Comparison of ENCODE assay signal across 9 mouse cellular contexts in genomic region chr5:138920156-138920845, GRCm38 (mm10).
DNase-seq lines count a peak whose midpoint lies in the region; ATAC-seq and TF ChIP-seq lines count a peak whose summit lies in the region.
"Had no signal": no experiment of that assay in that cellular context is flagged by ENCODE, and none has a peak within 500 bp of the region (broad histone marks: within the 10 kb centered on the region; RNA-seq: fewer than 3 reads in every experiment).

No protein-coding gene starts in this region.

- DNase-seq in kidney, adult 18-20 months = peak; percentile 83
- peak; percentile 98 to 99 for DNase-seq in cerebellum, postnatal 10 days
- peak; percentile 70 to 76 for DNase-seq in heart, adult 9 months (ENCODE audit: low spot score in 2 of 2)
- DNase-seq in layer of hippocampus, adult 9-11 months = peak; percentile 65
- DNase-seq in midbrain, postnatal 0 days (ENCODE audit: low spot score) = peak; percentile 88
- DNase-seq in MN1 (ENCODE audit: low spot score) = no peak
- no peak for DNase-seq in liver, embryonic 11.5 days (ENCODE audit: low spot score)

- peak; percentile 25; the same call in 1 of the 2 replicates for TF ChIP-seq CTCF in midbrain, postnatal 0 days (IDR thresholded peaks at IDR 0.05)

- no peak overlapping the region for H3K4me2 ChIP-seq in kidney, embryonic 15.5 days
- no peak overlapping the region for H3K4me2 ChIP-seq in midbrain, postnatal 0 days (ENCODE audit: low read depth, low read length, poor library complexity, severe bottlenecking)
- H3K4me2 ChIP-seq in liver, embryonic 11.5 days = no peak overlapping the region

- ATAC-seq in kidney, embryonic 15.5 days (replicated peaks; ENCODE audit: low FRiP score) = no peak
- peak; percentile 69 for ATAC-seq in midbrain, postnatal 0 days (ENCODE audit: low FRiP score)
- ATAC-seq in liver, embryonic 11.5 days (replicated peaks; ENCODE audit: low FRiP score) = no peak

- H3K27me3 ChIP-seq in kidney, embryonic 15.5 days = no peaks in the 10 kb centered on the region
- H3K27me3 ChIP-seq in midbrain, postnatal 0 days (ENCODE audit: insufficient read depth, low read length) = no peaks in the 10 kb centered on the region
- no peaks in the 10 kb centered on the region for H3K27me3 ChIP-seq in liver, embryonic 11.5 days (replicated peaks; ENCODE audit: control insufficient read depth, insufficient read depth, low read length)

- H3K9ac ChIP-seq in kidney, embryonic 15.5 days = no peak overlapping the region
- H3K9ac ChIP-seq in midbrain, postnatal 0 days (replicated peaks; ENCODE audit: low read length, poor library complexity, severe bottlenecking) = no peak overlapping the region
- H3K9ac ChIP-seq in liver, embryonic 11.5 days (ENCODE audit: low read depth, low read length) = no peak overlapping the region

- peaks cover 11% of the 10 kb centered on the region for H3K4me1 ChIP-seq in kidney, embryonic 15.5 days
- H3K4me1 ChIP-seq in midbrain, postnatal 0 days (ENCODE audit: insufficient read depth, low read length) = 0 out of 2 replicates have a peak, but pooled peaks cover under 1% of the 10 kb centered on the region
- H3K4me1 ChIP-seq in liver, embryonic 11.5 days (replicated peaks; ENCODE audit: control insufficient read depth, insufficient read depth, low read length) = no peaks in the 10 kb centered on the region

- H3K9me3 ChIP-seq in kidney, embryonic 15.5 days (replicated peaks) = no peaks in the 10 kb centered on the region
- no peaks in the 10 kb centered on the region for H3K9me3 ChIP-seq in midbrain, postnatal 0 days (ENCODE audit: low read length)
- H3K9me3 ChIP-seq in liver, embryonic 11.5 days (ENCODE audit: control insufficient read depth, low read length) = no peaks in the 10 kb centered on the region
- H3K9me3 ChIP-seq: G1E had no signal

- no peak overlapping the region for H3K27ac ChIP-seq in kidney, embryonic 15.5 days
- no peak overlapping the region for H3K27ac ChIP-seq in midbrain, postnatal 0 days (ENCODE audit: low read depth, low read length)
- no peak overlapping the region for H3K27ac ChIP-seq in liver, embryonic 11.5 days (ENCODE audit: low read depth, low read length)

- H3K36me3 ChIP-seq in kidney, embryonic 15.5 days = no peaks in the 10 kb centered on the region
- no peaks in the 10 kb centered on the region for H3K36me3 ChIP-seq in midbrain, postnatal 0 days (ENCODE audit: insufficient read depth, low read length)
- H3K36me3 ChIP-seq in liver, embryonic 11.5 days (ENCODE audit: control insufficient read depth, insufficient read depth, low read length) = no peaks in the 10 kb centered on the region
- H3K36me3 ChIP-seq: G1E had no signal

- WGBS in kidney, embryonic 15.5 days = 68% methylated on average over 7 of the region's 7 CpGs
- WGBS in midbrain, postnatal 0 days = 61% methylated on average over 7 of the region's 7 CpGs
- WGBS in liver, embryonic 11.5 days = 76% methylated on average over 7 of the region's 7 CpGs

- no peak overlapping the region for H3K4me3 ChIP-seq in kidney, embryonic 15.5 days (replicated peaks)
- H3K4me3 ChIP-seq in midbrain, postnatal 0 days (ENCODE audit: low read depth, low read length) = no peak overlapping the region
- H3K4me3 ChIP-seq in liver, embryonic 11.5 days (ENCODE audit: low read depth, low read length) = no peak overlapping the region

Comparison
In these comparisons a context has a peak if more than half of its experiments do, and no peak if none do; other contexts are left out.
1. DNase-seq: peak in kidney, adult 18-20 months (single experiment), cerebellum, postnatal 10 days (2 of 2), heart, adult 9 months (2 of 2), layer of hippocampus, adult 9-11 months (single experiment) and midbrain, postnatal 0 days (single experiment); none in MN1 (single experiment) and liver, embryonic 11.5 days (single experiment).